Mouse (Mus musculus) ES-E14 (cell line): ENCODE measurements at regions not wholly inside any gene's neighbourhood (a gene's known extent, or its start where the extent isn't known, plus 50 kb on each side); places are given as distances from the start of the nearest gene placed in this dataset.

Experiments used
- CHD2 ChIP-seq: IDR thresholded peaks from 2 replicates; pipeline ENCODE4 v1.6.1; 2014; ENCODE audit warnings: mild to moderate bottlenecking, low read depth, low read length, inconsistent platforms
- HCFC1 ChIP-seq: IDR thresholded peaks from 2 replicates; pipeline ENCODE4 v1.6.1; 2012; ENCODE audit warnings: low read length, inconsistent platforms, borderline replicate concordance; ENCODE audit not compliant: insufficient read depth

GRCm38 (mm10) chr13:44635221-44636007, 93.9 kb upstream of the Jarid2 start:
- TF ChIP-seq CHD2 (no peak), HCFC1 (no peak)
